Mouse (Mus musculus) olfactory bulb, adult 2 months (tissue): ENCODE results near the gene Bmp4.

Source experiments
- CTCF ChIP-seq: fragments of 200-500 bp; IDR thresholded peaks from 2 replicates; pipeline ENCODE4 v1.5.1; 2012; ENCODE audit warnings: low read depth, mild to moderate bottlenecking, low read length, moderate library complexity; ENCODE audit not compliant: insufficient read depth
- POLR2A ChIP-seq: fragments of 200-500 bp; IDR thresholded peaks from 2 replicates; pipeline ENCODE4 v1.6.1; 2012; ENCODE audit warnings: mild to moderate bottlenecking, low read depth, low read length, moderate library complexity; ENCODE audit not compliant: insufficient read depth

- no peak for TF ChIP-seq CTCF
- no peak for TF ChIP-seq POLR2A
These were observed 20.2 kb upstream of the Bmp4 start for GRCm38 (mm10) chr14:46410557-46411120.
